ENCODE assay signal across 8 mouse cellular contexts in the genomic region with DNA sequence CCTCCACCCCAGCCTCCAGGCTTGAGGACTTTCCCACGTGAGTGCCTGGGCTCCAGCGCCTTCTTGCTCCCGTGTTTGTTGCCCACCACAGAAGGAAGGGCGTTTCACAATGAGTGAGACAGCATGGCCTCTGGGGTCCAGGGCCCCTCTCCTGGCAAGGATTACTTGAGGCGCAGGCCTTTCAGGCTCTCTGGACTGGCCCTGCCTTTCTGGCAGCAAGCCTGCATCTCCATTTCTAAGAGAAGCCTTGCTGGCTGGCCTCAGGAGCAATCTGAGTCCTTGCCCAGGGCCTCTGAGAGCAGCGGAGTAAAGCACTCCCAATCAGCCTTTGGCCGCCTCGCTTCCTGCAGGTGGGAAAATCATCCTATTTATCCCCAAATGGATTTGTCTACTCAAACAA.
DNase-seq lines count a peak whose midpoint lies in the region; ATAC-seq lines count a peak whose summit lies in the region.

No protein-coding gene starts in this region.

- H3K4me1 ChIP-seq in midbrain, embryonic 11.5 days (ENCODE audit: control insufficient read depth, insufficient read depth, low read length), result peaks cover 5% of the 10 kb centered on the region

- WGBS in midbrain, embryonic 11.5 days, result 50% methylated on average over 8 of the region's 8 CpGs

- no peak overlapping the region for H3K27ac ChIP-seq in midbrain, embryonic 11.5 days (ENCODE audit: low read depth, low read length)

- peak; percentile 40 to 61 for DNase-seq in cerebellum, postnatal 25 days
- no peak for DNase-seq in cerebellum, adult 11-12 months
- DNase-seq in adrenal gland, postnatal 25 days, result peak; percentile 39
- DNase-seq in heart, adult 11 months, result peak; percentile 94
- peak; percentile 55 for DNase-seq in kidney, adult 18-20 months
- DNase-seq in midbrain, embryonic 11.5 days (ENCODE audit: low spot score, missing footprints), result peak; percentile 82
- DNase-seq in thymus, postnatal 14 days, result no peak
- DNase-seq in thymus, postnatal 0 days (ENCODE audit: low spot score), result no peak

- H3K27me3 ChIP-seq in midbrain, embryonic 11.5 days (ENCODE audit: control insufficient read depth, insufficient read depth, low read length), result peaks cover 16% of the 10 kb centered on the region

- H3K4me3 ChIP-seq in midbrain, embryonic 11.5 days (ENCODE audit: low read depth, low read length), result no peak overlapping the region

- H3K4me2 ChIP-seq in midbrain, embryonic 11.5 days, result no peak overlapping the region

- H3K36me3 ChIP-seq in midbrain, embryonic 11.5 days (ENCODE audit: control insufficient read depth, insufficient read depth, low read length), result no peaks in the 10 kb centered on the region

- no peak overlapping the region for H3K9ac ChIP-seq in midbrain, embryonic 11.5 days (ENCODE audit: low read length)

- ATAC-seq in midbrain, embryonic 11.5 days (ENCODE audit: low FRiP score), result no peak

- no peaks in the 10 kb centered on the region for H3K9me3 ChIP-seq in midbrain, embryonic 11.5 days (ENCODE audit: control insufficient read depth, low read length)

Comparison
In these comparisons a context has a peak if more than half of its experiments do, and no peak if none do; other contexts are left out.
1. DNase-seq: peak in cerebellum, postnatal 25 days (2 of 2), adrenal gland, postnatal 25 days (single experiment), heart, adult 11 months (single experiment), kidney, adult 18-20 months (single experiment) and midbrain, embryonic 11.5 days (single experiment); none in cerebellum, adult 11-12 months (single experiment), thymus, postnatal 14 days (single experiment) and thymus, postnatal 0 days (single experiment).